Mouse (Mus musculus) ES-E14 (cell line): ENCODE results near the gene Phf7. TPM values are rescaled to one million over a fixed set of nuclear protein-coding genes. Genes with fewer than 3 reads are reported as not detected.

ENCODE experiments used
- DNase-seq: peaks from one replicate; pipeline ENCODE4 v3.0.0-alpha.2; 2013; ENCODE audit warnings: low read depth, low spot score
- H3K27ac ChIP-seq: 2 replicates; pipeline ENCODE4 v1.5.1; 2012; ENCODE audit warnings: low read depth, mild to moderate bottlenecking, low read length, moderate library complexity, mixed read lengths; ENCODE audit not compliant: poor library complexity, insufficient read depth, severe bottlenecking
- H3K36me3 ChIP-seq: 2 replicates; pipeline ENCODE4 v1.6.1; 2012; ENCODE audit warnings: mild to moderate bottlenecking, low read length, moderate library complexity, mixed read lengths; ENCODE audit not compliant: control insufficient read depth, poor library complexity, insufficient read depth, severe bottlenecking
- H3K4me1 ChIP-seq, 2 experiments: fragments of 150-350 bp in 1 of 2; sonication (generic) in 1 of 2; 2 replicates each; pipeline ENCODE4 v1.6.1; 2012; ENCODE audit warnings: low read length in 2 of 2, mild to moderate bottlenecking in 1 of 2, mixed read lengths in 1 of 2; ENCODE audit not compliant: control insufficient read depth in 2 of 2, insufficient read depth in 2 of 2, poor library complexity in 1 of 2
- H3K4me3 ChIP-seq, 2 experiments: fragments of 150-350 bp in 1 of 2; sonication (generic) in 1 of 2; 2 replicates each; pipeline ENCODE4 v1.5.1; 2012; ENCODE audit warnings: low read length in 2 of 2, low read depth in 1 of 2, mild to moderate bottlenecking in 1 of 2, mixed read lengths in 1 of 2; ENCODE audit not compliant: insufficient read depth in 1 of 2, poor library complexity in 1 of 2, severe bottlenecking in 1 of 2
- H3K9ac ChIP-seq: 2 replicates; pipeline ENCODE4 v1.6.1; 2012; ENCODE audit warnings: low read depth, mild to moderate bottlenecking, low read length, mixed read lengths; ENCODE audit not compliant: poor library complexity, insufficient read depth, severe bottlenecking
- H3K9me3 ChIP-seq: fragments of 150-350 bp; sonication (generic); 2 replicates; pipeline ENCODE4 v1.6.1; 2012; ENCODE audit warnings: low read depth, mild to moderate bottlenecking, low read length; ENCODE audit not compliant: control insufficient read depth, insufficient read depth
- CHD2 ChIP-seq: IDR thresholded peaks from 2 replicates; pipeline ENCODE4 v1.6.1; 2014; ENCODE audit warnings: mild to moderate bottlenecking, low read depth, low read length, inconsistent platforms
- HCFC1 ChIP-seq: IDR thresholded peaks from 2 replicates; pipeline ENCODE4 v1.6.1; 2012; ENCODE audit warnings: low read length, inconsistent platforms, borderline replicate concordance; ENCODE audit not compliant: insufficient read depth
- MAFK ChIP-seq: IDR thresholded peaks from 2 replicates; pipeline ENCODE4 v1.6.1; 2014; ENCODE audit warnings: mild to moderate bottlenecking, low read depth, low read length, inconsistent platforms; ENCODE audit not compliant: insufficient read depth
- ZC3H11A ChIP-seq: IDR thresholded peaks from 2 replicates; pipeline ENCODE4 v1.6.1; 2012; ENCODE audit warnings: low read depth, mild to moderate bottlenecking, inconsistent platforms, low read length, borderline replicate concordance
- ZNF384 ChIP-seq: IDR thresholded peaks from 2 replicates; pipeline ENCODE4 v1.6.1; 2012; ENCODE audit warnings: low read depth, low read length, inconsistent platforms
- in situ Hi-C, 2 experiments: fragments of 600-800 bp; cut with MboI; formaldehyde crosslinking; loops; one replicate each; pipeline ENCODE4 v1.15.1; 2025; ENCODE audit warnings: low sequenced_read_pairs in 2 of 2, inconsistent platforms in 1 of 2; ENCODE audit not compliant: unreplicated experiment in 2 of 2
- total RNA-seq: library from RNA; depleted of rRNA; stranded (reverse); fragments of 300-350 nt; gene quantifications from 2 replicates; pipeline ENCODE4 v1.2.3, GENCODE M21; 2012

The Phf7 gene
- total RNA-seq, 1 experiment: 5.3 TPM

- peaks cover 0 to 5% of the 10 kb centered on the region in 2 experiments; a peak in 1 of 4 replicates for H3K4me1 ChIP-seq
- TF ChIP-seq ZNF384 (no peak), HCFC1 (no peak), MAFK (no peak), ZC3H11A (no peak), CHD2 (no peak)
- no peaks in the 10 kb centered on the region for H3K9me3 ChIP-seq
- no peak overlapping the region for H3K9ac ChIP-seq
- DNase-seq: no peak
- H3K27ac ChIP-seq: no peak overlapping the region
- no peaks in the 10 kb centered on the region for H3K36me3 ChIP-seq
- H3K4me3 ChIP-seq: no peak overlapping the region
- in situ Hi-C loops: no loop called here
Observed at GRCm38 (mm10) chr14:31237101-31237882, 13.8 kb downstream of the Phf7 start.

GRCm38 (mm10) chr14:31233996-31234591, 17.0 kb downstream of the Phf7 start:
- Histone ChIP-seq H3K4me3 (peak overlapping the region; percentile 37 to 38; a peak in 3 of 4 replicates), H3K36me3 (no peaks in the 10 kb centered on the region), H3K9me3 (no peaks in the 10 kb centered on the region), H3K4me1 (peaks cover 0 to 5% of the 10 kb centered on the region in 2 experiments; a peak in 1 of 4 replicates), H3K9ac (peak overlapping the region; percentile 16), H3K27ac (no peak overlapping the region)
- DNase-seq: peak; percentile 88
- TF ChIP-seq ZC3H11A (no peak), CHD2 (no peak), ZNF384 (no peak), MAFK (no peak), HCFC1 (no peak)
- in situ Hi-C loops: no loop called here

- in situ Hi-C loops: no loop called here
- H3K9ac ChIP-seq: no peak overlapping the region
- no peaks in the 10 kb centered on the region for H3K9me3 ChIP-seq
- no peak for TF ChIP-seq ZNF384
- H3K4me1 ChIP-seq: peaks cover 0 to 7% of the 10 kb centered on the region in 2 experiments; a peak in 1 of 4 replicates
- no peaks in the 10 kb centered on the region for H3K36me3 ChIP-seq
- H3K4me3 ChIP-seq: no peak overlapping the region
- DNase-seq: no peak
- H3K27ac ChIP-seq: no peak overlapping the region
Observed at GRCm38 (mm10) chr14:31233070-31233995, 17.8 kb downstream of the Phf7 start.

GRCm38 (mm10) chr14:31232404-31233069, 18.6 kb downstream of the Phf7 start:
- in situ Hi-C loops: no loop called here
- TF ChIP-seq HCFC1 (no peak), MAFK (no peak), ZNF384 (no peak), ZC3H11A (no peak), CHD2 (no peak)
- Histone ChIP-seq H3K4me1 (peaks cover 0 to 13% of the 10 kb centered on the region in 2 experiments; a peak in 2 of 4 replicates), H3K9me3 (no peaks in the 10 kb centered on the region), H3K4me3 (no peak overlapping the region), H3K36me3 (no peaks in the 10 kb centered on the region), H3K9ac (no peak overlapping the region), H3K27ac (no peak overlapping the region)
- no peak for DNase-seq
